Mouse (Mus musculus): ENCODE measurements around the gene Tcl1b3.
"Not testable (repeated sequence)": the region's sequence is repeated elsewhere in the genome, so short reads cannot be mapped to it uniquely, and the experiment has no call there.

DNA sequence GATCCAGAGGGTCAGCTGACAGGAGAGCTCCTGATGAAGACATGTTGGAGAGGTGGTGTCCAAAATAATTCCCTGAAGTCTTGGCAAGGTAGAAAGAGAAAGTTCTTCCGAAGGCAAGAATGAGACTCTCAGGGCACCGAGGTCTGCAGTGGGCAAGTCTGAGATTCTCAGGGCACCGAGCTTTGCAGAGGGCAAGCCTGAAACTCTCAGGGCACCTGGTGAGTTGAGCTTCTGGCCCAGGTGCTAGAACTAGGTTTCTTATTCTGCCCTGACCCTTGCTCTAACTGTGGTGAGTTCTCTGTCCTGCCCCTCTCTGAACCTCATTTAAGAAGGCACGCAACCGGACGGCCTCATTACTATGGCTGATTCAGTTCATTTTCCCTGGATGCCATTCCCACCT is at the start of gene Tcl1b3:
- not testable (repeated sequence) for TF ChIP-seq CTCF (IDR thresholded peaks at IDR 0.05; ENCODE audit: borderline replicate concordance, control insufficient read depth, extremely low read depth, insufficient read depth, low read length, poor library complexity); POLR2A (IDR thresholded peaks at IDR 0.05; ENCODE audit: control insufficient read depth, extremely low read depth, insufficient read depth, low read length, poor library complexity)
